Mouse (Mus musculus): ENCODE measurements around the gene Zbtb5.
A peak's percentile ranks its signal among the peaks of the same experiment; 100 is the strongest.
"Not testable (repeated sequence)": the region's sequence is repeated elsewhere in the genome, so short reads cannot be mapped to it uniquely, and the experiment has no call there.

Zbtb5 gene

GRCm38 (mm10) chr4:44973450-44973849 is 38.8 kb downstream of the Zbtb5 start:
- DNase-seq (ENCODE audit: inconsistent age in 2 of 2, low spot score in 1 of 2), result peak; percentile 92 to 97

GRCm38 (mm10) chr4:44970612-44971110 is 41.6 kb downstream of the Zbtb5 start:
- DNase-seq (ENCODE audit: inconsistent age in 2 of 2, low spot score in 1 of 2), result peak; percentile 58 to 84

DNA sequence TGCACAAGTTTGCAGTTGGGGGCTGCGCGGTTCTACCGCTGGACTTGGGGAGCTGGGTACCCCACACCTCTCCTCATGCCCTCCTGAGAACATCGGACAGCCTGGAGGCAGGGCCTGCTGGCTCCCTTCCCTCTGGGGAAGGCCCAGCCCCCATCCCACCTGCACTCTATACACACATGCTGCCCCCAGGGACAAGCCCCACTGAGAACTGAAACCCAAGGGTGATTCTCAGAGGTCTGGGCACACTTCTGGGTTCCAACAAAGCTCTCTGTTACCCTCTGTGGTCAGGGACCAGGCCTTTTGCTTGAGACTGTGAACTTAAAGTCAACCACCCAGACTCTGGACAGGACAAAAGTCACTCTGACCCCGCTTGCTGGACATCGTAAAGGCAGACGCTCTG is 42.2 kb downstream of the Zbtb5 start:
- peak in 1 of 2 experiments; percentile 27 for DNase-seq (ENCODE audit: inconsistent age in 2 of 2, low spot score in 1 of 2)

DNA sequence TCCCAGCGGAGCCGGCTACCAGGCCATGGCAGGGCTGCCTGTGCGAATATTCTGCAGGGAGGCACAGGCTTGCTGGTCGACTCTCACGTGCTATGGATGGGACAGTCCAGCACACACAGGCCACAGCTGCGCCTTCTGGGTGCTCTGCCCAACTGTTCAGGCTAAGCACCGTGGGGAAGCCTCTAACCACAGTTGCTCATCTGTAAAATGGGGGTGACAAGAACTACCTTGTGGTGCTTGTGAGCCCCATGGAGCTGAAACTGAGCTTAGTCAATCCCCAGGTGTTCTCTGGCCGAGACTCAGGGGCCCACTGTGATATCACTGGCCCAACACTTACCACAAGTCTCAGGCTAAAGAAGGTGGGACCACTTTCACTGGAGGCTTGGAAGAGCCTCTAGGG is 44.8 kb downstream of the Zbtb5 start:
- no peak for DNase-seq (ENCODE audit: inconsistent age in 2 of 2, low spot score in 1 of 2)

- DNase-seq (ENCODE audit: inconsistent age in 2 of 2, low spot score in 1 of 2), result no peak
Observed at GRCm38 (mm10) chr4:44965736-44966135, 46.5 kb downstream of the Zbtb5 start.

GRCm38 (mm10) chr4:44965175-44965574 is 47.0 kb downstream of the Zbtb5 start:
- no peak for DNase-seq (ENCODE audit: inconsistent age in 2 of 2, low spot score in 1 of 2)

- no peak for DNase-seq (ENCODE audit: inconsistent age in 2 of 2, low spot score in 1 of 2)
Observed at GRCm38 (mm10) chr4:44963156-44963555, 49.1 kb downstream of the Zbtb5 start.

- no peak for DNase-seq (ENCODE audit: inconsistent age in 2 of 2, low spot score in 1 of 2)
Observed at GRCm38 (mm10) chr4:44959220-44959619, 53.0 kb downstream of the Zbtb5 start.

GRCm38 (mm10) chr4:44958776-44959175 is 53.4 kb downstream of the Zbtb5 start:
- DNase-seq (ENCODE audit: inconsistent age in 2 of 2, low spot score in 1 of 2), result no peak

DNA sequence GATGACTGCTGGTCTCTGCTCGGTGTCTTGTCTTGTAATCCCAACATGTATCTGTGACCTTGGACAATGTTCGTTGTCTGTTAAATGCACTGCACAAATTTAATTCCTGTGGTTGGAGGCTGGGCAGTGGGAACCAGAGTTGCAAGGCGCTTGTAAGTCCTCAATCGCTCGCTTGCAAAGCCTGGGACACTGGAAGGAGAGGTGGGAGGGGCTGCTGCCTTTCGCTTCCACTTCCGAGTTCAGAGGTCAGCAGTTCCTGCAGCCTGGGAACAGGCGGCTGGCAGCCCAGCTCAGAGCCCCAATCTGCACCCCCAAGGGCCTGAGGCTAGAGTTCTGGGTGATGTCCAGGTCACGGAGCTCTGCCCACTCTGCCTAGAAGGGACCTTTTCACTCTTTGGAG is 59.2 kb downstream of the Zbtb5 start:
- no peak for DNase-seq (ENCODE audit: inconsistent age in 2 of 2, low spot score in 1 of 2)

DNA sequence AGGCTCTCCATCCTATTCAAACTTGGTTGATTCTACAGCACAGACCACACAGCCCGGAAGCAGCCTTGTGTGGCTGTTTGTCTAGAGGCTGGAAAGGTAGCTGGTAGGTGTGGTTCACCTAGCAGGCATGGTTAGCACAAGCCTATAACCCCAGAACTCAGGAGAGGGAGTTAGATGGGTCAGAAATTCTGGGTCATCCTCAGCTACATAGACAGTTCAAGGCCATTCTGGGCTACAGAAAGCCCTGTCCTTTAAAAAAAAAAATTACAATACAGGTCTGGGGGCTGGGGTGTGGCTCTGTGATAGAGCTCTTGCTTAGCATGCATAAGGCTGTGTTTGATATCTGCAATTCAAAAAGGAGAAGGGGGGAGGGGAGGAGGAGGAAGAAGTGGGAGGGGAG is 63.9 kb downstream of the Zbtb5 start:
- no peak for DNase-seq (ENCODE audit: inconsistent age in 2 of 2, low spot score in 1 of 2)

- no peak for DNase-seq (ENCODE audit: inconsistent age in 2 of 2, low spot score in 1 of 2)
Observed at GRCm38 (mm10) chr4:44947464-44947863, 64.7 kb downstream of the Zbtb5 start.

DNA sequence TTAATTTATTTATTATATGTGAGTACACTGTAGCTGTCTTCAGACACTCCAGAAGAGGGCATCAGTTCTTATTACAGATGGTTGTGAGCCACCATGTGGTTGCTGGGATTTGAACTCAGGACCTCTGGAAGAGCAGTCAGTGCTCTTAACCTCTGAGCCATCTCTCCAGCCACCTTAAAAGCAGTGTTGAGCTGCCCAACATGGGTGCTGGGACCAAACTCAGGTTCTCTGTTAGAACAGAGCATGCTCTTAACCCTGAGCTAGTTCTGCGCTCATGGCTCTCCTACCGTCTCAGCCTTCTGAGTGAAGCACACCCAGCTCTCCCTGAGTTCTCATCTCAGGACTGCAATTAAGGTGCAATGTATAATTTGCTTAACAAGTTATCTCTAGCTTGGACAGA is 66.1 kb downstream of the Zbtb5 start:
- DNase-seq (ENCODE audit: inconsistent age in 2 of 2, low spot score in 1 of 2), result not testable (repeated sequence)

GRCm38 (mm10) chr4:44944426-44945075 is 67.7 kb downstream of the Zbtb5 start:
- DNase-seq (ENCODE audit: inconsistent age in 2 of 2, low spot score in 1 of 2), result no peak

DNA sequence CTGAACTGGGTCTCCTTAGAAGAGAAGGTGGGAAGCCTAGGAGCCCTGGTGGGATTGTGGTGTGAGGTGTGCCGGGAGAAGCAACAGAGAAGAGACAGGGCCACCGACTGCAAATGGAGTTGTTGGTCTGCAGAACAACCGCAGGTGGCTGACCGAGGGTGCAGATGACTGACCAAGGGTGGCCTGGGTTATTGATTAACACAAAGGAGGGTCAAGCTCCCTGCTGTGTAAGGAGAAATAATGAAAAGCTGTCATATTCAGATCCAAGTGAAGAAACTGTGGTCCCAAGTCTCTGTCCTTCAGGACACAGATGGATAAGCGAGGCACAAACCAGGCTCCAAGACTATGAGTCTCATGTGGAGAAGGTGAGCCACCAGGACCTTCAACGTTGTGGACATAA is 68.7 kb downstream of the Zbtb5 start:
- DNase-seq (ENCODE audit: inconsistent age in 2 of 2, low spot score in 1 of 2), result no peak

DNA sequence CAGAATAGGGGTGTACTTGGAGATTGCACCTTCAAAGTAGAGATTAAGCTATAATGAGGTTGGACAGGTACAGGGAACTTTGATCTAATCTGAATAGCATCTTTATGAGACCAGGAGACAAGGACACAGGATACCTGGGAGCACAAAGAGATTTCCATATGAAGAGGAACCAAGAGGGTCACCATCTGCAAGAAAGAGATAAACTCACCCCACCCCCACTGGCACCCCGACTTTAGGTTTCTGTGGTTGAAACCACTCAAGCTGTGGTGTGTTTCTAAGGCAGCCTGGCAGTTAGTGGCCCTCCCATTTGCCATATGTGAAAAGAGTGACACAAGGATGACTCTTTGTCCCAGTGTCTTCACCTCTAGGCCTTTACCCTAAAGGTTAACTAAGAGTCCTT is 70.0 kb downstream of the Zbtb5 start:
- DNase-seq (ENCODE audit: inconsistent age in 2 of 2, low spot score in 1 of 2), result no peak
